Mouse (Mus musculus) cerebellum, adult 8-10 months (tissue): ENCODE measurements at regions not wholly inside any gene's neighbourhood (a gene's known extent, or its start where the extent isn't known, plus 50 kb on each side); places are given as distances from the start of the nearest gene placed in this dataset.

Experiments used
- DNase-seq: peaks from one replicate; pipeline ENCODE4 v3.0.0; 2022

DNA sequence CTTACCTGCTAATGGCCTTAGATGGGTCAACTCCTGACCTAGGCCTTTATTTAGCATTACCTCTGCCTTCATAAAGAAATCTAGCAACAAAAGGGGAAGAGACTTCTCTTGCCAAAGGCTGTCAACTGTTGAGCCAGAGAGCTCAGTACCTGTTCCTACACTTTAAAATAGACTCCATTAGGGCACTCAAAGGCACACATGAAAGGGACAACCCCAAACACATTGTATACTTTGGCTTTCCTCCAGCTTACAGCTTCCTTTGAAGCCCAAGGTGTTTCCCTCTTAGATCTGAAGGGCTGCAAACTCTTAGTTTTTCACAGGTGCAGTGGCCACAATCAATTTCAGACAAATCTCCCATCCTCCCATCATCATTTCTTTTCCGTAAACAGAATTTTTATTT is 117.0 kb upstream of the Sel1l start:
- DNase-seq, result no peak

DNA sequence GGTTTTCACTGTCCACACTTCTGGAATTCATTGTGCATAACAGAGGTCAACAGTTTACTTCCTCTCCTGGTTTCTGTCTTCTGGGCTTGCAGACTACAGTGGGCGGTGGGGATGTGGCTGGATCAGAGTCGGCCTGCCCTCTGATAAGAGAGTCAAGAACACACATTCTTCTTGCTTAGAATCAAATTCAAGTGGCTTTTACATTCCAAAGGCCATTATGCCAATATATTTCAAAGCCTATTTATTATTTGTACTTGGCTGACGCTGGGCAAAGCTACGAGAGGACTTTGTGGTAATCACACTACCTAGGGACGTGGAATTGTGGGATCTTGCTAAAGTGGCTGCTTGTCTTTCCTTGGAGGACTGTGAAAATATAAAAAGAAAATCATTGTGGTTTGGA is 114.3 kb upstream of the Sel1l start:
- DNase-seq, result no peak

DNA sequence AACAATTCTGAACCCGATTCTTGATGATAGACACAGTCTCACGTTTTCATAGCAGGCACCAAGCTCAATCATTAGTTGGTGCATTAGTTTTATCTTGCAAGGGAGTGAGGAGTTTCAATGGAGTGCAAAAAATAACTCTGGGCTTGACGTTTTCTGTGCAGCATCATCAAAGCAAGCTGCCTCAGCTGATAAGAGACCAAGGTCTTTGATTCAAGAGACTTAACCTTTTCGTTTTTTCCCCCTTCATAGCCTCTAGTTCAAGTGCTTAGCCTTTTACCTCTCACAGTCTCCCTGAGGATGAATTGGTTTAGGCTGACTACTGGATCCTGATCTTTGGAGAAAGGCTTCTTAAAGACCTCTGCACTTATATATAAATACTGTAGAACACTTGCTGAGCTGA is 109.1 kb upstream of the Sel1l start:
- no peak for DNase-seq

DNA sequence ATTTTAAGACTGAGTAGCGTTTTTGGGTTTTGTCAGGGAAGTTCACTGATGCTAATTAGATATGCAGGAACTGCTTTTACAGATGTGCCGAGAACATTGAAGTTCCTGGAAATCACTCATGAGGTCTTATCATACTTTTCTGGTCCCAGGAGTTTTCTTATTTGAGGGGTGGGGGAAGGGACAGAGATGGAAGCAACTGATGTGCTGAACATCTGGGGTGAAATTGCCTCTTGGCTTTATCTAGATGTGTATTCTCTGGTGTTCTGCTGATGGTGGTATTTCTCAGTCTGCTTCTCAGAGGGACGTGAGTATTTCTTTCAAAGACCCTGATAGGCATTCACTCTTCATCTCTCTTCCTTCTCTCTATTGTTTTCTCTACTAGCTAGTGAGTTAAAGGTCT is 107.5 kb upstream of the Sel1l start:
- no peak for DNase-seq

DNA sequence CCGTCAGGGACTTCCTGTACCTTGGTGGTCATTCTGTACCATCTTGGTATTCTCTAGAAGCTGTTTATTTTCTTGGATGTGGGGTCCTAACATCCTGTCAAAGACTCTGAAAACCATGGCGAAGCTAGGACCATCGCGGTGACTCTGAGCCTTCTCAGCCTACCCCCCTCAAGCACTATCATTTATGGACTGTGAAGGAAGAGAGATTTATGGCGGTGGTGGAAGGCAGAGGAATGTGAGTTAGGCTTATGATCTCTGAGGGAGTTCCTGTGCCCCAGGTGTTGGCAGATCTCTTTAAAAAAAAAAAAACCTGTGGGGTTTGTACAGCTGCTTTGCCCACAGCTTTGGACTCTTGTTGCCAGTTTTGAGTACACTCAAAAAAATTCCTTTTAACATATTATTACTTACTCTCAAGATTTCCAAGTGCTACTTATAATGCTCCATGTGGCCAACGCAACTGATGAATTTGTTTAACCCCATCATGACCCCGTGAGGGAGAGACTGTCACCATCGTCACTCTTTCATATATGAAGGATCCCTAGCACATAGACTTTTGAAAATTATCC is 99.7 kb upstream of the Sel1l start:
- DNase-seq, result no peak

DNA sequence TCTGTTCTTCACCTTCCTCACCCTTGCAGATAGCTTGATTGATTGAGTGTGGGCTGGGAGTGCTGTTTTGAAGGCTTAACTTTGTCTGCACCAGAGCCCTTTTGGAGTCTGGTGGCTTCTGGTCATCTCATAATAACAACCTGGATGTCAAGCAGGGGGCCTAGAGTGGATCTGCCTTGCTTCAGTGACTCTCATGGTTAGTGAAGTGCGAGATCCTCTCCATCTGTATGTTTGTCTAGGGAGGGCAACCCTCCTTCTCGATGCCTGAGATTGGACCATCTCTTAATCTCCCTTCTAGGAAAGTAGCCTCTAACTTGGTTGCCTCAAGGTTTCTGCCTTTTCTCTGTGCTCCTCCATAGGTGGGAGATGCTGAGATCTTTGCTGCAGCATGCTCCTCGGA is 99.0 kb upstream of the Sel1l start:
- DNase-seq, result no peak

DNA sequence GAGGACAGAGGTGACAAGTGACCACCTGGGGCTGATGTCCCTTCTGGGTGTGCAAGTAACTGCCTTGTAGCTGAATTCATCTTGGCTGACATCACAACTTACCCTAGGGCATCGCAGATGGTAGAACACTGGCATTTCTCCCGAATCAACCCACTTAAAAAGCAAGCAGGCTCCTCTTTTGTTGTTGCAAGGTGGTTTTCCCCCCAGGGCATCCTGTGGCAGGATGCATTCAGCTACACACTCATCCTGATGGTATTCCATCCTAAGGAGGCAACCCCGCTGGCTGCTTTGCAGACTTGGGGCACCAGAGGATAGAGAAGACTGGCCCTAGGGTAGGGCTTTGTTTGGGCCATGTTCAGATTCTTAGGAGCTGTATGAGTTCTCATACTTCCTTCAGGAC is 97.6 kb upstream of the Sel1l start:
- DNase-seq, result no peak

DNA sequence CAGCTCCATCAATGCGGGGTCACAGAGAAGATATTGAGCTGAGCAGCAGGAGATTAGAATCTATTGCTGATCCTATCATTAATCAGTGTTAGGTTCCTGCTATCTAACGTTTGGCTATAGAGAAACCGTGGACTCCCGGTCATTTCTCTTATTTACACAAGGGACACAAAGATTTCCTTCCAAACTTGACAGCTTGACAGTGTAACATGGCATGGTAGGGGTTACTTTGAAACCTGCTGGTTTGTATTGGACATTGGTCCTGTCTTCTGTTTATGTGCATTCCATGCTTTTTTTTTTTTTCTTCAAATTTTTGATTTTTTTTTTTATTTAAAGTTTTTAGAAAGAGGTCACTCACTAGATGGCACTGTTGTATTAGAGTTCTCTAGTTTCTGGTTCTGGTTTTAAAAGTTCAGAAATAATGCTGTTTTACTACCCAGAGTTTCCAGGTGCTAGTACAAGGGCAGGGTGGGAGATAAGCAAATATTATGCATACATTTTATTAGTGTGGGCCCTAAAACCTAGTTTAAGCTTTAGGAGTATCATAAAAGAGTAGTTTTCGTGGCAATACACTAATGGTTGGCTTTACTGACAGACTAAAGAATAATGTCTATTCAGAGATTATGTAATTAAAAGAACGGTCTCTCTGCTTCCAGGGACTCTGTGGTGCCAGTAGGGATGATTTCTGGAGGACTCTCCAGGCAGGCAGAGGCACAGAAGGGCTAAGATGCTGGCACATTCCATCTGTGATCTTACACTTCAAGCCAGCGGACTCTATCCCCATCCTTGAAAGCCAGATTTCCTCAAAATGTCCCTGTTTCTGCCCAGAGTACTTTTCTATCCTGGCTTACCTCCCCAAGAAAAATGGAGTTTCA is 83.8 kb upstream of the Sel1l start:
- no peak for DNase-seq

DNA sequence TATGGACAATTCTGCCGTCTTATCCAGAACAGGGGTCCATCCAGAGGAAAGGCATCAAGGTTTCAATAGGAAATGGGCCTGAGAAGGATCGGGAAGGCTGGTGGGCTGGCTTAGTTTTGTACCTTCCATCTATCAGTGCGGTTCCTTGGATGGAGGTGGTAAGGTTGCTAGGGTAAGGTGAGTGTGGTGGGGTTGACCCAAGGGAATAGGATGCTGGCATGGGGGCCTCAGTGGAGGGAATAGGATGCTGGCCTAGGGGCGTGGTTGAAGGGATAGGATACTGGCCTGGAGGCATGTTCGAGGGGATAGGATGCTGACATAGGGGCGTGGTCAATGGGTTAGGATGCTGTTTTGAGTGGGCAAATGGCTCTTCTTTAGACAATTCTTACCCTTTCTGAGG is 82.6 kb upstream of the Sel1l start:
- DNase-seq, result no peak

DNA sequence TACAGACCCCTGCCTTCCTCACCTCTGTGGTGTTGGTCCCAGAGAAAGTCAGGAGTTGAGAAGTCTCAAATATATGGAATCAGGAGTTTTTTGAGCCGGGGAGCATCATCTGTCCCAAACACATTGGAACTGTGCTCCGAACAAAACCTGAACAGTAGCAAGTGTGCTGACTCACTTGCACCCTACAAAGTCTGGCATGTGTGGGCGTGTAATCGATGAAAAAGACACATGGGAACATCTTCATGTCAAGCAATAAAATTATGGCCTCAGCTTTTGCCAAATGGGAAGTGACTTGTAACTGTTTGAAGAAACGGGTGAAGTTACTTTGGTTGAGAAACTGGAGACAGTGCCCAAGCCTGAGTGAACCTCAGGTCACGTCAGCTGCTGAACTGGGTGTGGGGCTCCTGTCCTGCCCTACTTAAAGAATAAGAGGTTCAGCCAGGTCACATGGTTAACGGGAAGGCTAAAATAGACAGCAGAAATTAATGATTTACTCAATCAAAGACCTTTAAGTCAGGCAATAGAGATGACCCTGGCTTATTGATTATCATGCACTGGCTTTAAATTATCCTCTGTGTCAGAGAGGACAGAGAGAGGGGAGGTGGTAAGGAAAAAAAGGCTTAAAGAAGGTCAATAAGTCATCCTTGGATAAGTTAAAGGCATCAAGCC is 80.6 kb upstream of the Sel1l start:
- DNase-seq, result no peak

DNA sequence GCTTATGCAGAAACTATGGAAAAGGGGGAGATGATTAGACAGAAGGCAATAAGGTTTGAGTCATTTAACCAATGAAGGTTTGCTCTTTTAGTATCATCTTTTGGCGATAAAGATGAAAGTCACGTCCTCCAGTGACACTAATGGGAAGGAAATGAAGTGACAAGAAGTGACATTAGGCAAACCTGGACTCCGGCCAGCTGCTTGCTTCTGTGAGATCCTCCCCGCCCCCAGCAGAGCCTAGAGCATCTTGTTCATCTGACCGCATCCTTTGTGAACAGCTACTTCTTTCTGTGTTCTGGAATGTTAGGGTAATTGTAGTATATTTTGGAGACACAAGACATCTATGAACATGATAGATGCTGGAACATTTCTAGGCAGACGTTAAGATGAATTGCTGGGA is 78.6 kb upstream of the Sel1l start:
- DNase-seq, result no peak

DNA sequence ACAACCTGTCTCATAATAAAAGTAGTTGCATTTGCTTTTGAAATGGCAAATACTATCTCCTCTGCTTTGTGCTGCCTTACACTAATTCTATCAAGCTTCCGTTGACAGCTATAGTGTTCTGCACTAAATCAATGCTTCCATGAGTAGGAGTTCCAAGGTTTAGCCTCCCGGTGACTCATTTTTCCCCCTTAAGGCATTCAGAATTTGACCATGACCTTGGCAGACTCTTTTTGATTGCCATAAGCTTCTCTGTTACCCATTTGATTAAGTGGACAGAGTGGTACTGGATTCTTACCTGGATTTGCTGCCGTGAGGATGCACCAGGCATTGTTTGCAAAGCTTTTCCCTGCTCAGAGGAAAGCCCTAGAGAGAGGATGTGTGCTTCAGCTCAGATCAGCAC is 66.5 kb upstream of the Sel1l start:
- DNase-seq, result no peak

DNA sequence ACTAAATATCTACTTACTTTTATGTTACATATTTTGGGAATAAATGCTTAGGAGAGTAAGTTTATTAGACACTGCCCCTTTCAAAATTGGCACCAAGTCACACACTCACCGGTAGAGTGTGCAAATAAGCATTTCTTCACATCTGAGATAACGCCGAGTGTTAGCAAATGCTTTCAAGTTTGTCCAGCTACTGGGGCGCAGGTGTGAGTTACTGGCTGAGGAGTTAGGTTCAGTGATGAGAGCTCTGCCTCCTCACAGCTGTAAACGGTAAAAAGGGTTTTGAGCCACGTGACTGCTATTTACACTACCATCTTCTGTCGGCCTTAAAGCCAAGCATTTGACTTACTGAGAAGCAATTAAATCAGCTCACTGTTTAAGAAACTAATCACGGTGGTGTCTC is 61.6 kb upstream of the Sel1l start:
- DNase-seq, result no peak
